Mouse (Mus musculus) spleen, adult 2 months (tissue): ENCODE data around the gene Meioc. TPM values are rescaled to one million over a fixed set of nuclear protein-coding genes. Genes with fewer than 3 reads are reported as not detected.

Source experiments
- DNase-seq, 2 experiments: peaks; one replicate each; pipeline versions ENCODE4 v3.0.0 to v3.0.0-alpha.2; 2012 to 2021; ENCODE audit warnings: low spot score in 2 of 2, low read depth in 1 of 2
- H3K27ac ChIP-seq: fragments of 200-500 bp; 2 replicates; pipeline ENCODE4 v1.5.1; 2012; ENCODE audit warnings: low read length, inconsistent platforms; ENCODE audit not compliant: insufficient read depth
- H3K27me3 ChIP-seq: fragments of 200-500 bp; 2 replicates; pipeline ENCODE4 v1.6.1; 2012; ENCODE audit warnings: mild to moderate bottlenecking, moderate library complexity, low read length, inconsistent platforms; ENCODE audit not compliant: control insufficient read depth, insufficient read depth
- H3K36me3 ChIP-seq: fragments of 200-500 bp; 2 replicates; pipeline ENCODE4 v1.6.1; 2012; ENCODE audit warnings: mild to moderate bottlenecking, low read length, inconsistent platforms; ENCODE audit not compliant: control insufficient read depth, insufficient read depth
- H3K4me1 ChIP-seq: fragments of 200-500 bp; 2 replicates; pipeline ENCODE4 v1.6.1; 2011; ENCODE audit warnings: inconsistent platforms; ENCODE audit not compliant: control insufficient read depth, insufficient read depth, insufficient read length
- H3K4me3 ChIP-seq: fragments of 200-500 bp; 2 replicates; pipeline ENCODE4 v1.5.1; 2011; ENCODE audit warnings: mild to moderate bottlenecking, inconsistent platforms; ENCODE audit not compliant: insufficient read depth, insufficient read length; ENCODE audit errors: extremely low read depth
- CTCF ChIP-seq: fragments of 200-500 bp; IDR thresholded peaks from 2 replicates; pipeline ENCODE4 v1.5.1; 2011; ENCODE audit warnings: mild to moderate bottlenecking, inconsistent platforms; ENCODE audit not compliant: insufficient read depth, insufficient read length, insufficient replicate concordance; ENCODE audit errors: extremely low read depth
- POLR2A ChIP-seq: fragments of 200-500 bp; IDR thresholded peaks from 2 replicates; pipeline ENCODE4 v1.6.1; 2011; ENCODE audit warnings: low read depth, low read length, inconsistent platforms
- WGBS: fragments of 180-500 bp; shearing (Covaris S2); methylation state at CpG from one replicate; pipeline ENCODE4 v1.1.7; 2018; 5-methylcytosine and 5-hydroxymethylcytosine counted together
- polyA plus RNA-seq: library from polyadenylated mRNA; depleted of rRNA; stranded (reverse); fragments of >200 nt; gene quantifications from 2 replicates; pipeline ENCODE4 v1.2.3, GENCODE M21; 2012; rRNA removed

Meioc gene
- not detected in 2 replicates for polyA plus RNA-seq

- Histone ChIP-seq H3K27me3 (peaks cover 13% of the 10 kb centered on the region), H3K4me1 (no peaks in the 10 kb centered on the region), H3K27ac (no peak within 1 kb of the TSS), H3K36me3 (no peaks in the 10 kb centered on the region), H3K4me3 (no peak within 1 kb of the TSS)
- no peak for TF ChIP-seq CTCF
- TF ChIP-seq POLR2A: no peak
- no peak for DNase-seq
- 81% methylated on average over 3 of the region's 3 CpGs for WGBS
These were observed at the start of gene Meioc for GRCm38 (mm10) chr11:102663416-102663815. Gene Meioc, plus strand, starts transcription at chr11:102663716.

GRCm38 (mm10) chr11:102619449-102619848, 44.1 kb upstream of the Meioc start:
- Histone ChIP-seq H3K4me3 (no peak overlapping the region), H3K27ac (no peak overlapping the region)
- WGBS: 67% methylated on average over 2 of the region's 2 CpGs

GRCm38 (mm10) chr11:102623876-102624789, 39.4 kb upstream of the Meioc start:
- Histone ChIP-seq H3K27ac (no peak overlapping the region), H3K27me3 (no peaks in the 10 kb centered on the region), H3K4me1 (no peaks in the 10 kb centered on the region), H3K36me3 (no peaks in the 10 kb centered on the region), H3K4me3 (no peak overlapping the region)
- TF ChIP-seq CTCF (no peak), POLR2A (no peak)
- no peak for DNase-seq
- 62% methylated on average over 17 of the region's 17 CpGs for WGBS

More at GRCm38 (mm10) chr11:102619449-102619848, 44.1 kb upstream of the Meioc start:
- H3K36me3 ChIP-seq: no peaks in the 10 kb centered on the region
- no peaks in the 10 kb centered on the region for H3K4me1 ChIP-seq
- H3K27me3 ChIP-seq: no peaks in the 10 kb centered on the region
- TF ChIP-seq POLR2A (no peak), CTCF (no peak)
- DNase-seq: no peak

GRCm38 (mm10) chr11:102624888-102625407, 38.6 kb upstream of the Meioc start:
- no peak overlapping the region for H3K27ac ChIP-seq
- H3K36me3 ChIP-seq: no peaks in the 10 kb centered on the region
- no peaks in the 10 kb centered on the region for H3K4me1 ChIP-seq
- TF ChIP-seq CTCF: no peak
- TF ChIP-seq POLR2A: no peak
- no peak for DNase-seq
- no peaks in the 10 kb centered on the region for H3K27me3 ChIP-seq
- WGBS: 70% methylated on average over 14 of the region's 14 CpGs
- no peak overlapping the region for H3K4me3 ChIP-seq

GRCm38 (mm10) chr11:102627171-102627931, 36.2 kb upstream of the Meioc start:
- WGBS: 88% methylated on average over 9 of the region's 9 CpGs
- Histone ChIP-seq H3K27me3 (no peaks in the 10 kb centered on the region), H3K27ac (no peak overlapping the region), H3K36me3 (no peaks in the 10 kb centered on the region), H3K4me1 (no peaks in the 10 kb centered on the region), H3K4me3 (no peak overlapping the region)
- no peak for DNase-seq
- no peak for TF ChIP-seq POLR2A
- TF ChIP-seq CTCF: no peak

- no peaks in the 10 kb centered on the region for H3K36me3 ChIP-seq
- no peak overlapping the region for H3K4me3 ChIP-seq
- 85% methylated on average over 9 of the region's 9 CpGs for WGBS
- H3K27ac ChIP-seq: no peak overlapping the region
- no peaks in the 10 kb centered on the region for H3K4me1 ChIP-seq
- no peak for DNase-seq
- TF ChIP-seq CTCF (no peak), POLR2A (no peak)
- no peaks in the 10 kb centered on the region for H3K27me3 ChIP-seq
These were observed 35.0 kb upstream of the Meioc start for GRCm38 (mm10) chr11:102628529-102628928.
